Mouse (Mus musculus) Muller cell, postnatal 12 days (primary cell): ENCODE measurements around the gene Txndc8.

Source experiments
- DNase-seq: peaks from one replicate; pipeline ENCODE4 v3.0.0-alpha.2; 2015; ENCODE audit errors: inconsistent ontology term

The Txndc8 gene

DNA sequence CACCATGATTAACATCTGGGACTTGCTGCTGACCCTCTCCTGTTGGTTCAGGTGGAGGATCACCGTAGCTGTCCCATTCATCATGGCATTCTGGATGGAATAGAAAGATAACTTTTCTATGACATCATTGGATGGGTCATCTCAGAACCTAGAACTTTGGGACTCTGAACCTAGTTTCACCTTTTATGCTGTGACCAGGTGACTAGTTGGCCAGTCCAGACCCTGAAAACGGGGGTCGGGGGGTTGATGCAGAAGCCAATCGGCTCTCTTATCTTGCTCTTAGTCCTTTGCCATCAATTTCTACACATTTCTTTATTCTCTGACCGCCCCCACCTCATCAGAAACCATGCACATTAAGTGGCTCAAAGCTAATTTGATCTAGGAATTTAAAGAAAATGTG, at the start of gene Txndc8:
TSS of gene Txndc8 (minus strand) at position 101 of the 400 bp plus-strand sequence.
- no peak for DNase-seq

DNA sequence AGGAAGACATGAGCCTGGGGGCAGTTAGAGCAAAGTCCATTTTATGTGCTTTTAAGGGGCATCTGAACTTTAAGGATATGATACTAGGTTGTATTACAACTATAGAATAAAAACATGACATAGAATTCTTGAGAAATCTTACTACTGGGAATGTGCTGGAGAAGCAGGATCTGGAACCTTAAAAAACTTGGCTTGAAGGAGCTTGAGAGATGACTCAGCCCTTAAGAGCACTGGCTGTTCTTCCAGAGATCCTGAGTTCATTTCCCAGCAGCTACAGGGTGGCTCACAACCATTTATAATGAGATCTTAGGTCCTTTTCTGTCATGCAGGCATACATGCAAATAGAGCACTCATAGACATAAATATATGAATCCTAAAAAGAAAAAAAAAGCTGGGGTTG, 46.7 kb upstream of the Txndc8 start:
- no peak for DNase-seq

DNA sequence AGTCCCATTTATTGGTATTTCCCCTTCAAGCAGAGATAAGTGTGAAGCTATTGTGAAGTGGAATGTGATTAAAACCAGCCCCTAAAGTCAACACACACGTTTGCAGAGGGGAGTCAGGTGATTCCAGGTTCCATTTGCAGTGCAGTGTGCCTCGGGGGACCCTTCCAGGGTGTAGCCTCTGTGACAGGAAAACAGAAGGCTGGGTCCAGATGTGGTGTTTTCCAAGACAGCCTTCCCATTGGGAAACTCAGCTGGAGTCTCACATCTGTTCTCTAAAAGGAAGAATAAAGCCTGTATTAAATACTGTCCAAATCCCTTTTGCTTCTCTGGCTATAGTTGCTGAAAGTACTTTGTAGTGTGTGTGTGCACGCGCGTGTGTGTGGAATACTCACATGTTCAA, 45.5 kb upstream of the Txndc8 start:
- DNase-seq, result no peak

DNA sequence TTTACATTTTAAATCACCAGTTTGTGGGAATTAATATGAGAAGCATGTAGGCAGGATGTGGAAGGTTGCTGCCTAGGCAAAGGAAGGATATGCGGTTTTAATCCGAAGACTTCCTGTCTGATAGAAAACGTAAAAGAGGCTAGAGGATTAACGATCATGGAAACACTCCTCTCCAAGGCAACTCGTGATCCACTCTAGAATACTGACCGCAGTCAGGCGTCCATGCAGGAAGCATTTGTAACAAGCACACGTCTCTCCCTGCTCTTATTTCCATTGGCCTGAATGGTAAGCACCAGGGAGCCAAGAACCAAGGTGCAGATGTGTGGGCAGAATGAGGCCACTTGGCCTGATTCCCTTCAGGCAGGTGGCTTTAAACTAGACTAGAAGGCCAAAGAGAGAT, 41.8 kb upstream of the Txndc8 start:
- no peak for DNase-seq

DNA sequence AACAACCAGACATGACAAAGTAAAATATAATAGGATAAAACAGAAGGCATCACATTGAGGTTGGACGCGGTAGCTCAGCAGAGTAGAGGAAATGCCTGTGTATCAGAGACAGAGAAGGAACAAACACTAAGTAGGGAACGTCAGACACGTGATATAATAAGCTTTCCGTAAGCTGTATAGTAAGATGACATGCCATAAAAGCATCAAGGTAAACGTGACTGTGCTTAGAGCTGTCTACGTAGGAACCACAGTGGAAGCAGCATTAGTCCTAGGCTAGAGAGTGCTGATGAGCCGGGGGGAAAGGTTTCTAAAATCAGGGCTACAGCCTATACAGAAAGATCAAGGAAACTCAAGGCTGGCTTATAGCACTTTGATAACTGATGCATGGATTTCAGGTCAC, 41.4 kb upstream of the Txndc8 start:
- DNase-seq, result no peak

DNA sequence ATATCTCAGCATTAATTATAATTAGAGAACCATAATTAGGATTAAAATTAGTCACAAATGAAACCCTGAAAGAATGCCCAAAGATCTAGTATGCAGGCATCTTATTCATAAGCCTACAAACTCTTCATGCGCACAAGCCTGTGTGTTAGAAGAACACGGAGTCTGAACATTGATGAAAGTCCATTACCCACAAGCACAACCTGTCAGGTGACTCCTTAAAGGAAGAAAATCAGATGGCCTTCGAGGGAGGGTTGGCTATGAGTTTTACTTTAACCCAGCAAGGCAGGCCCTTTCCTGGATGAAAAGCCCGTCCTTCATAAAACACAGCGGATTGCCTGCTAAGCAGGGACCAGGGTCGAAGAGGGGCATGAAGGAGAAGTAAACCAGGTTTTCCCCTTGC, 35.9 kb upstream of the Txndc8 start:
- DNase-seq, result no peak

DNA sequence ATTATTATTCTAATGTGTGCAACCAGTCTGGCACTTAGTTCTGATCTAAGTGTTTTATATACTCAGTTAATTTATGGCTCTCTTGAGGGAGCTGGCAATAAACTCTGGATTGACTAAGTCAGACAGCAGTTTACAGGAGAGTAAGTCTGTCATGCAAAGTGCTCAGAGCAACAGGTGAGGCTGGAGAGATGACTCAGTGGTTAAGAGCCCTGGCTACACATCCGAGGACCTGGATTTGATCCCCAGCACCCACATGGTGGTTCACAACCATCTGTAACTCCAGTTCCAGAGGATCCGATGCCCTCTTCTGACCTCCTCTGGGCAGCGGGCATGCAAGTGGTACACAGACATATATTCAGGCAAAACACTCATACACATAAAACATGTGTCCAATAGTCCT, 35.4 kb upstream of the Txndc8 start:
- no peak for DNase-seq

DNA sequence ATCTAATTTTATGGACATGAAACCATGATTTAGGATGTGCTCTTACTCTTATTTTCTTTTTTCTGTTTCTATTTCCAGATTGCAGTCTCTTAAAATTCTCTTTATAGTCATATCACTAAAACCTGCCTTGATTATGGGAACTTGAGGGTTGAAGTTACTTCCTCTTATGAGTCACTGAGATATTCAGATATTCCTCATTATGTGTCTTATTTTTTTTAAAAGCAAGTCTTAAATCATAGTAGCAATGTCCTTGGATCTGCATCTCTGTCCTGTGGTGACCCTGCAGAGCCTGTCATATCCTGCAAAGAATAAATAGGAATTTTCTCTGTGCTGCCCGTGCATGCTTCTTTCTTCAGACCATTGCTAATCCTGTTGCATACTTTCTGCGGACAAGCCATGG, 31.2 kb upstream of the Txndc8 start:
- no peak for DNase-seq

DNA sequence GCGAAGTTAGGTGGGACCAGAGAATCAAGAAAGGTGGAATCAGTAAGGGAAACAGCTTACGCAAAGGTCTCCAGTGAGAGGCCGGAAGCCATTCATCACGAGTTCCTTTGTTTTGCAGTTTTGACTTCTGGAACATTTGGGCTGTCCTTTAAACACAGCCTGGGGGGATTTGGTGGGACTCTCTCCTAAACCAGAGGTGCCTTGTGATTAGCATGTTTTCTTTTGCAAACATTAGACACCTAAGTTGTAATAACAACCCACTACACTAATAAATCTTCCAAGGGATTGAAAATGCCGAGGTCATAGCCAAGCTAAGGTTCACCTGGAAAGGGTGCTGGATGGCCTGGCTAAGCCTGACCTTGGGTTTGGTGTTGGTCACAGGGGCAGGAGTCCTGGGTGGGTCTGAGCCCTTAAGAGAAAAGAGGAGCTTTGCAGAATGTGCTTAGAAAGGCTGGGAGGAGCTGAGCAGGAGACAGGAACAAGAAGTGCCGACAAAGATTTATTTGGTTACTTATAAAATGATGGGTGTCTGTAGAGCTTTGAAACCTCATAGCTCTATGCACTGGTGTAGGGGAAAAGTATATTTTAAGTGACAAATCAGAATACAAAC, 28.3 kb upstream of the Txndc8 start:
- DNase-seq, result no peak

DNA sequence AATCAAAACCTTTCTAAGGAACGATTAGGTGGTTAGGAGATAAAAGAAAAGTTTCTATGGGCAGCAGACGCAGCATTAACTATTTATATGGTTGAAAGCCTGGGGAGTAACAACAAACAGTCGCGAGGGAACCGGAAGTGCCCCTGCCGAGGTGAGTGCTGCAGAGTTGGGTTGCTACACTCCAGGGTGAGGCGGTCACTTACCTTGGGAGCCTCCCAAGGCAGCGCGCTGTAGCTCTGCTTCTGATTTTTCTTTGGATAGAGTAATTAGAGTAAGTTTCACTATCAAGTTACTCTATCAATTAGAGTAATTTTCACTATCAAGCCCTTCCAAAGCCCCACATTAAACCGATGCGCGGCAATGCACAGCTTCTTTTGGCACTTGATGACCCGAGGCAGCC, 25.7 kb upstream of the Txndc8 start:
- no peak for DNase-seq

DNA sequence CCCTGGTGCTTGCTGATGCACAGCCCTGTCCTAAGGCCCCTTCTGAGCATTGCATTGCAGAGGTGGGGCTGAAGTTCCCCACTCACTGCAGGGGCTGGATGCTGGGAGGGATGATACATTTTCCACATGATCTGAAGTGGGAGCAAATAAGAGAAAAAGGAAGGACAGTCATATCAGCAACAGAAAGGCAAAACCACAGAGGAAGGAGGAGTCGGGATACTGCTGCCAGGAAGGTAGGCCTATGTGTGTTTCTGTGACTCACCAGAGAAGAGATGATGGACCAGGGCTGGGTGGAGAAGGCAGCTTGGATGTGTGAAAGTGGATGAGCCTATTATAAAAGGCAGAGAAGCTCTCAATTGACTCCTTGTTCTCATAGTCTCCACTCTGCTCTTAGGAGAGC, 23.8 kb upstream of the Txndc8 start:
- peak; percentile 39 for DNase-seq

DNA sequence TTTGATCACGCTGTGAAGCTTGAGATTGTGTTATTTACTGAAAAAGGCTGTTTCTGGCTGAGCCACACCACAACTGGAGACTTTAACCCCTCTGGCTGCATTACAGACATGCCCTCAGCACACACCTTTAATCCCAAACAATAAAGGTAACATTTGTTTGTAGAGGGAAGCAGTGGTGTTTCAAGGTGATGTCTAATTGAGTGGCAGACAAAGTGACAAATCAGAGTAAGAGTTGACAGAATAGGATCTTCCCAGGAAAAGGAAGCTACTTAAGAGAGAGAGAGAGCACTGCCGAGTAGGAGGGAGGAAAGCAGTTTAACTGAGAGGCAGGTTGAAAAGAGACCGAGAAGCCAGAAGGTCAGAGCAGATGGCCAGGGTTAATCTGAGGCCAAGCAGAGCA, 5.4 kb downstream of the Txndc8 start:
- DNase-seq, result no peak

DNA sequence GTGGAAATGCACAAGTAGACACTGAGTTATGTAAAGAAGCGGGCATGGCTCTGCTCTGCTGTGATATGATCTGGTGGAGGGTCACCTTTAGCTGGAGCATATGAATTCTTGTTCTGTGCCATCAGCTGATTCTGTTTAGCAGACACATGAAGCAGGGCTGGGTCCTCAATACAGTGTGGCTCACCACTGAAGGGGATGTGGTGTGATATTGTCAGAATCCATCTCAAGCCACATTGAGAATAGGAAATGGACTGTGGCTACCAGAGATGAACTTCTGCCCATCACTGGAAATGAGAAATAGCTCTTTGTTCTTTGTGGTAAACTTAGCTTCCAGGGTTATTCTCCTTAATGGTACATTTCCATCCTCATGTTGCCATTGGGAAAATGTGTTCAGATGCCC, 17.5 kb downstream of the Txndc8 start:
- DNase-seq, result no peak

DNA sequence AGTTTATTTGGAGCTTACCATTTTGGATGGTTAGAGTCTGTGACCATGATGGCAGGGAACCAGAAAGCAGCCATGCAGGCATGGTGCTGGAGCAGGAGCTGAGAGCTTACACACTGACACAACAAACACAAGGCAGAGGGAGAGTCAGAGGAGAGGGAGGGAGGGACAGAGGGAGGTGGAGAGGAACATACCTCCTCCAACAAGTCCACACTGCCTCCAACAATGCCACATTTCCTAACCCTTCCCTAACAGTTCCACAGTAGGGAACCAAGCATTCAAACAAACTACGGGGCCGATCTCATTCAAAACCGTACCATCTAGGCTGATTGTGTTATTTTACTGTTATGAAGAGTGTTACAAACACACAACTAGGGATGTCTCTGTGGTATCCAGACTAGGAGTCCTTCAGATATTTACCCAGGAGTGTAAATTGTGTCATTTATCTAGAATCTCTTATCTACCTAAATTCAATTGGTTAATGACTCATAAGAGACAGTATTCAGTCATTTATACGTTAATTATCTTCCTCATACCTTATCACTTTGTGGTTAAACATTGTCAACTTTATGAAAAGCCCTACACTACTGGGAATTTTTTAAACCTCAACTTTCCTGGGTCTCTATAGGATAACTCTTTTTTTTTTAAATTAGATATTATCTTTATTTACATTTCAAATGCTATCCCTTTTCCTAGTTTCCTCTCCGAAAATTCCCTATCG, 34.4 kb downstream of the Txndc8 start:
- no peak for DNase-seq

DNA sequence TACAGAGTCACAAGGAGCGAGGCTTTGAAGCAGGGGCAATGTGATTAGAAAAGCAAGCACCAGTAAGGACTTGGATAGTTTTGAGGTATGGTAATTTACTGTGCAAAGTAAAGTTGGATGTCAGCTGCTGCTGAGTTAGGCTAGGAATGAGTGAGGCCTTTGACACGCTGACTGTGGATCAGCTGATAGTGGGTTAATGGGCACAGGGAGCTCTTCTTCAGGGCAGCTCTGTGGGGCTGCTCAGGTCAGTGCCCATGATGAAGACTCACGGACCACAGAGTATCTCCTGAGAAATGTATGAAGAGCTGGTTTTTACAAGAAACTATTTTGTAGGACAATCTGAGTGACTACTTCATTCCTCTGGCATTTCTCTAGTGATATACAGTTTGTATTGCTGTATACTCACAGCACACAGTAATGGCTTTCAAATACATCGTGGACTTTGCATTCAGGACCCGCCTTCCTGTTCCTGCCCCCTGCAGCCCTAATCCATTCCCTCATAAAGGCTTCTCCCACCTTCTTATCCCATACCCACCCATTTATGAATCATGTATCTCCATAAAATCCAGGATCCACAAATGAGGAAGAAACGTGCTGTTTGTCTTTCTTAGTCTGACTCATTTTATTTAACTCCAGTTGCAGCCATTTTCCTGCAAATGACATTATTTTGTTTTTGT, 35.2 kb downstream of the Txndc8 start:
- DNase-seq, result no peak

DNA sequence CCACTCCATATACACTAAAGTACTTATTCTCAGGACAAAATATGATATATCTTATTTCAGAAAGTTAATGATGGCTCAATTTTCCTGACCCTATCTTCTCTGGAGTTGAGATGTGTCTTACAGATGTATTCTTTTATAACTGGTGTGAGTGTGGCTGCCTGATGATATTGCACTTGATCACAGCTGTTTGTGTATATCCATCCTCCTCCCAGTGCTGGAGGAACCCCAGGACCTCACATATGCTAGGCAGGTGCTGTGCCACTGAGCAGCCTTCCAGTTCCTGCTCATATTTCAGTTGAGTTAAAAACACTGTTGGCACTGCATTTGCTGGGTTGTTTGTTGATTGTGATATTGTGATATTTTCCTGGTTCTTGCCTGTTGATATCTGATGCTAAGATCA, 38.6 kb downstream of the Txndc8 start:
- no peak for DNase-seq

DNA sequence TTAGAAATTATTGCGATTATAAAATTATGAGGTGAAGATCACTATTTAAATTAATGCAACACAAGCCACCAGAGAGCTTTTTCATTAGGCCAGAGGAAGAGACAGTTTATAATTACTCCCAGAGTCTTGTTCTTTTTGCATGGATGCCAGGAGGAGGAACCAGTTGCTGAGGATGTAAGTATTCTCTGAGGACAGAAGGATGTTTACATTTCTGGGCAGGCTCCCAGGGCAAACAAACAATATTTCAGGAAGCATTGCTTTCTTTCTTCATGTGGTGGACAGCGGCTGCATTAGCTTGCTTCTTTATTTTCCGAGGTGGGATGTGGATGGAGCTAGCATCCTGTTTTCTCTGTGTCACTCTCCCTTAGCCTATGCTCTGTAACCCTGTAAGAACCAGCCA, 41.7 kb downstream of the Txndc8 start:
- no peak for DNase-seq

DNA sequence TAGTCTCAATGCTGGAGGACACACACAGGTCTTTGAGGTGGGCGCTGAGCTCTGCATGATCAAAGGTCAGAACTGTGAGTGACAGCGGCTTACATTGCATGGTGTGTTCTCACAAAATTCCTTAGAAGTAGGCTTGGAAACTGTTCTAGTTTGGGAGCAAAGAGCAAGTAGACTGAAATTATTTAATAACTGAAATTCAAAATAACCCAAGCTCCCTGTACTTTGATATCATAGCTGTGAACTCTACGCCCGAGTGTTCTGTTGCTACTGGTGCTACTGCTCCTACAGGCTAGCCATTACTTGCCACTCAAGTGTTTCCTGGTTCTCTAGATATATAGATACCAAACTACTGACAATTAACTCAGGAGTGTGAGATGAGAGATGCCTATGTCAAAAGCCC, 43.4 kb downstream of the Txndc8 start:
- no peak for DNase-seq

DNA sequence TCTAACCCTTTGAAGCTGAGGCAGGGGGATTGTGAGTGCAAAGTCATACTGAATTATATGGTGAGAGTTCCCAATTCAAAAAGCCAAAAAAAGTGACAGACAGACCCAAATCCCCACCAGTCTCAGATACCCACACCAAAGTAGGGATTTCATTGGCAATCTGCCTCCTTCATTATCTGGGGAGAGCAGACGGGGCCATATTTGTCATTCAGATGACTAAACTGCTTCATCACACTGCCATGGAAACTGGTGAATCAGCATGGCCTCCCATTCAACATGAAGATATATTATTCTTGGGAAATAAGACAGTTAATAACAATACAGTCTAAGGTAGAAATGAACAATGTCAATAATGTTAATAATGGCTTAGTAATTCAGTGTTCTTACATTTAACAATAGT, 44.8 kb downstream of the Txndc8 start:
- peak; percentile 35 for DNase-seq

DNA sequence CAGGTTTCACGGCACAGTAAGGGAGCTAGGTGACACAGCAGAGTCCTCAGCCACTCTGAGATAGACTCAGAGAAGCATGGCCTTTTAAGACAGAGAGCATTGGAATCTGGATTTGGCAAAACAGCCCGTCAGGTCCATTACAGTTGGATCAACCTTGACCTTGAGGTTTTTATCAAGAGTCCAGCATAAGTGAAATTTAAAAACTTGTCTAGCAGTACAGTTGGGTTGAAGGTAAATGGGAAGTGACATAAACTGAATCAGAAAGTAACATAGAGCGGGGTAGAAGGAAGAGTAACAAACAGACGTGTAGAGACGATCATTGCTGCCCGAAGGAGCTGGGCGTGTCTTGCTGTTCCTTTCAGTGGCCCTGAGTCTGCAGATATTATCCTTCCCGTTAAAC, 49.9 kb downstream of the Txndc8 start:
- no peak for DNase-seq

DNA sequence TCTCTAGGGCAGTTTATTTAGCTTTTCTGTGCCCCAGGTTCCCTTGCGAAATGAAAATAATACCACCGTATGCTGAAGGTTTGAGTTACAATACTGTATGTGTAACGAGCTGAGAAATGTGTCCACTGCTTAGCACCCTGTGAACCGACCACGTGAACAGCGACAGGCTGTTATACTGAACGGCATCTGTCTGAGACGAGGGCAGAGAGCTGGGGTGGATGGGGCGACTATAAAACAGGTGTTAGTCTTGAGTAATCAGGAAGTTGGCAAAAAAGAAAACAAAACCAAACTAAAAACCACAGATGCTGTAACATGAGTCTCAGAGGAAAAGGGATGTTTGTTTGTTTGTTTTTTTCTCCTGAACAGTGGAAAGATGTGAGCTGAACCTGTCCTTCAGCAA, 50.8 kb downstream of the Txndc8 start:
- no peak for DNase-seq

DNA sequence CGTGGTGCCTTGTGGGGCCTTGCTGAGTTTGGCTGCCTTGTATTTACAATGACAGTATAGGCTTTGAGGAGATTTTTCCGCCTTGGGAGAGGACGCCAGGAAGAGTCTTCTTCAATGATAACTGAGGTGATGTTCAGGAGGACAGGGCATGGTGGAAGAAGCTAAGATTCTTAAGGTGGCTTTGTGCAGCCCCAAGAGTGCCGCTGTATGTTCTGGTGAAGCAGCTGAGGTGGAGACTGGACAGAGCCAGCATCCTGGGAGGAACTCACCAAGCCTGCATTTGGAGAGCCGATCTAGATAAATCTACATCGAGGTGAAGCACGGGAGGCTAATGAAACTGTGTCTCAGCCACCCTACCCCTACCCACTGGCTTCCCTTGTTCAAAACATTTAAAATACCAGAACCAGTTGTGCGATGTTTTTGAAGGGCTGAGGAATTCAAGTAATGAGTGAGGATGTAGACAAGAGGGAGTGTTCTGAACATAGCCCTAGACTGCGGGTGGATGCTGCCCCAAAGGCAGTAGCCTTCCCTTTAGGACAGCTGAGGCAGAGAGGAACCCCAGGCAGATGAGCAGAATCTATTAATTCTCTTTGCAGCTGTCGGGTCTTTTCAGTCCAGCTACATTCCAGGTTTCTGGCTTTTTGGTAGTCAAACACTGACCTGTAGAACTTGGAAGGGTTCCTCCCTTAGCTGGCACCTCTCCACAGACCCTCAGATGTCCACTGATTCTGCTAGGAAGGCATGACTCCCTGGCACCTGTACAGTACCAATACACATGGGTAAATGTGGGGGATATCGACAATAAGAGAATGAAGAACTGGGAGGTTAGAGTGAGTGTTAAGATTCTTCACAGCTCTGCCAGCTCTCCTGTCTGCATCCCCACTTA, 51.5 kb downstream of the Txndc8 start:
- peak; percentile 11 for DNase-seq
